Mouse (Mus musculus): Measurements from ENCODE around the gene Mphosph8. TPM values are rescaled to one million over a fixed set of nuclear protein-coding genes. Genes with fewer than 3 reads are reported as not detected.

The Mphosph8 gene
- polyA plus RNA-seq, 1 experiment = 9.7 TPM

GRCm38 (mm10) chr14:56647206-56647605, 20.8 kb upstream of the Mphosph8 start:
- TF ChIP-seq TCF3 (IDR thresholded peaks at IDR 0.05; ENCODE audit: insufficient read length, low read depth) = no peak
- no peak for TF ChIP-seq CEBPB (IDR thresholded peaks at IDR 0.05; ENCODE audit: insufficient read depth, poor library complexity, severe bottlenecking)
- no peak for TF ChIP-seq TCF12 (IDR thresholded peaks at IDR 0.05; ENCODE audit: insufficient read depth, poor library complexity, severe bottlenecking)
- no peak for TF ChIP-seq REST (IDR thresholded peaks at IDR 0.05; ENCODE audit: insufficient read depth, insufficient read length)
- TF ChIP-seq POLR2AphosphoS2 (IDR thresholded peaks at IDR 0.05; ENCODE audit: insufficient read length, low read depth) = no peak
- no peak for TF ChIP-seq USF1 (IDR thresholded peaks at IDR 0.05; ENCODE audit: low read depth)
- TF ChIP-seq SRF (IDR thresholded peaks at IDR 0.05; ENCODE audit: control insufficient read depth, insufficient read length, low read depth) = no peak
- no peak for TF ChIP-seq MYOD1 (IDR thresholded peaks at IDR 0.05; ENCODE audit: control insufficient read depth in 1 of 3, insufficient read length in 2 of 3, low read depth in 2 of 3)
- TF ChIP-seq E2F4 (IDR thresholded peaks at IDR 0.05; ENCODE audit: insufficient read depth) = no peak
- TF ChIP-seq MAX (IDR thresholded peaks at IDR 0.05; ENCODE audit: low read depth) = no peak
- no peak for TF ChIP-seq POLR2A (IDR thresholded peaks at IDR 0.05; ENCODE audit: insufficient read length, low read depth)
- TF ChIP-seq MYOG (IDR thresholded peaks at IDR 0.05; ENCODE audit: control insufficient read depth in 1 of 3, insufficient read depth in 1 of 3, insufficient read length in 2 of 3, low read depth in 2 of 3) = no peak
- Histone ChIP-seq H3K36me3 (ENCODE audit: control insufficient read depth, insufficient read depth) (peaks cover 17% of the 10 kb centered on the region), H3K79me2 (ENCODE audit: control insufficient read depth, insufficient read depth) (no peaks in the 10 kb centered on the region), H3K4me2 (ENCODE audit: low read depth) (no peak overlapping the region), H3K27me3 (ENCODE audit: control insufficient read depth, insufficient read depth, insufficient read length) (no peaks in the 10 kb centered on the region), H3K4me3 (no peak overlapping the region), H3ac (ENCODE audit: control insufficient read depth, insufficient read length) (no peak overlapping the region)

- Histone ChIP-seq H3K79me2 (ENCODE audit: control insufficient read depth, insufficient read depth) (no peaks in the 10 kb centered on the region), H3K27me3 (ENCODE audit: control insufficient read depth, insufficient read depth, insufficient read length) (no peaks in the 10 kb centered on the region), H3K4me2 (ENCODE audit: low read depth) (no peak overlapping the region), H3ac (ENCODE audit: control insufficient read depth, insufficient read length) (no peak overlapping the region), H3K36me3 (ENCODE audit: control insufficient read depth, insufficient read depth) (peaks cover 34% of the 10 kb centered on the region), H3K4me3 (no peak overlapping the region)
- no peak for TF ChIP-seq MAX (IDR thresholded peaks at IDR 0.05; ENCODE audit: low read depth)
- TF ChIP-seq CEBPB (IDR thresholded peaks at IDR 0.05; ENCODE audit: insufficient read depth, poor library complexity, severe bottlenecking) = no peak
- no peak for TF ChIP-seq REST (IDR thresholded peaks at IDR 0.05; ENCODE audit: insufficient read depth, insufficient read length)
- TF ChIP-seq USF1 (IDR thresholded peaks at IDR 0.05; ENCODE audit: low read depth) = no peak
- no peak for TF ChIP-seq POLR2AphosphoS2 (IDR thresholded peaks at IDR 0.05; ENCODE audit: insufficient read length, low read depth)
- TF ChIP-seq E2F4 (IDR thresholded peaks at IDR 0.05; ENCODE audit: insufficient read depth) = no peak
- no peak for TF ChIP-seq SRF (IDR thresholded peaks at IDR 0.05; ENCODE audit: control insufficient read depth, insufficient read length, low read depth)
- no peak for TF ChIP-seq MYOG (IDR thresholded peaks at IDR 0.05; ENCODE audit: control insufficient read depth in 1 of 3, insufficient read depth in 1 of 3, insufficient read length in 2 of 3, low read depth in 2 of 3)
- TF ChIP-seq TCF3 (IDR thresholded peaks at IDR 0.05; ENCODE audit: insufficient read length, low read depth) = no peak
- TF ChIP-seq TCF12 (IDR thresholded peaks at IDR 0.05; ENCODE audit: insufficient read depth, poor library complexity, severe bottlenecking) = no peak
- TF ChIP-seq MYOD1 (IDR thresholded peaks at IDR 0.05; ENCODE audit: control insufficient read depth in 1 of 3, insufficient read length in 2 of 3, low read depth in 2 of 3) = no peak
- TF ChIP-seq POLR2A (IDR thresholded peaks at IDR 0.05; ENCODE audit: insufficient read length, low read depth) = no peak
Measured at GRCm38 (mm10) chr14:56649448-56649847, 18.6 kb upstream of the Mphosph8 start.

GRCm38 (mm10) chr14:56665651-56666050, 2.4 kb upstream of the Mphosph8 start:
- H3K79me2 ChIP-seq (ENCODE audit: control insufficient read depth, insufficient read depth) = peaks cover 25% of the 10 kb centered on the region
- no peak overlapping the region for H3K4me2 ChIP-seq (ENCODE audit: low read depth)
- TF ChIP-seq CEBPB (IDR thresholded peaks at IDR 0.05; ENCODE audit: insufficient read depth, poor library complexity, severe bottlenecking) (no peak), TCF3 (IDR thresholded peaks at IDR 0.05; ENCODE audit: insufficient read length, low read depth) (no peak), POLR2AphosphoS2 (IDR thresholded peaks at IDR 0.05; ENCODE audit: insufficient read length, low read depth) (no peak), POLR2A (IDR thresholded peaks at IDR 0.05; ENCODE audit: insufficient read length, low read depth) (no peak), REST (IDR thresholded peaks at IDR 0.05; ENCODE audit: insufficient read depth, insufficient read length) (no peak), MYOG (IDR thresholded peaks at IDR 0.05; ENCODE audit: control insufficient read depth in 1 of 3, insufficient read depth in 1 of 3, insufficient read length in 2 of 3, low read depth in 2 of 3) (no peak)
- H3ac ChIP-seq (ENCODE audit: control insufficient read depth, insufficient read length) = no peak overlapping the region
- H3K36me3 ChIP-seq (ENCODE audit: control insufficient read depth, insufficient read depth) = no peaks in the 10 kb centered on the region
- H3K4me3 ChIP-seq = no peak overlapping the region
- H3K27me3 ChIP-seq (ENCODE audit: control insufficient read depth, insufficient read depth, insufficient read length) = no peaks in the 10 kb centered on the region

- Histone ChIP-seq H3K79me2 (ENCODE audit: control insufficient read depth, insufficient read depth) (peaks cover 37% of the 10 kb centered on the region), H3ac (ENCODE audit: control insufficient read depth, insufficient read length) (no peak overlapping the region), H3K4me3 (peak overlapping the region; percentile 95), H3K36me3 (ENCODE audit: control insufficient read depth, insufficient read depth) (no peaks in the 10 kb centered on the region), H3K4me2 (ENCODE audit: low read depth) (peak overlapping the region; percentile 81), H3K27me3 (ENCODE audit: control insufficient read depth, insufficient read depth, insufficient read length) (no peaks in the 10 kb centered on the region)
- TF ChIP-seq MYOD1 (IDR thresholded peaks at IDR 0.05; ENCODE audit: control insufficient read depth in 1 of 3, insufficient read length in 2 of 3, low read depth in 2 of 3) (no peak), USF1 (IDR thresholded peaks at IDR 0.05; ENCODE audit: low read depth) (no peak)
Measured at GRCm38 (mm10) chr14:56666909-56667308, 1.1 kb upstream of the Mphosph8 start.

- no peaks in the 10 kb centered on the region for H3K27me3 ChIP-seq (ENCODE audit: control insufficient read depth, insufficient read depth, insufficient read length)
- TF ChIP-seq CEBPB (IDR thresholded peaks at IDR 0.05; ENCODE audit: insufficient read depth, poor library complexity, severe bottlenecking) = no peak
- no peak for TF ChIP-seq SRF (IDR thresholded peaks at IDR 0.05; ENCODE audit: control insufficient read depth, insufficient read length, low read depth)
- TF ChIP-seq MYOD1 (IDR thresholded peaks at IDR 0.05; ENCODE audit: control insufficient read depth in 1 of 3, insufficient read length in 2 of 3, low read depth in 2 of 3) = no peak
- TF ChIP-seq REST (IDR thresholded peaks at IDR 0.05; ENCODE audit: insufficient read depth, insufficient read length) = no peak
- peak overlapping the region; percentile 95 for H3K4me3 ChIP-seq
- H3ac ChIP-seq (ENCODE audit: control insufficient read depth, insufficient read length) = peak overlapping the region; percentile 32
- peak overlapping the region; percentile 88 for H3K4me2 ChIP-seq (ENCODE audit: low read depth)
- H3K79me2 ChIP-seq (ENCODE audit: control insufficient read depth, insufficient read depth) = peaks cover 47% of the 10 kb centered on the region
- H3K36me3 ChIP-seq (ENCODE audit: control insufficient read depth, insufficient read depth) = peaks cover 19% of the 10 kb centered on the region
Measured at GRCm38 (mm10) chr14:56669046-56669620, 1.1 kb downstream of the Mphosph8 start.
